Mouse (Mus musculus) lung, adult 2 months (tissue): ENCODE results near the gene Wnt10a.

Source experiments
- CTCF ChIP-seq: fragments of 200-500 bp; IDR thresholded peaks from 2 replicates; pipeline ENCODE4 v1.5.1; 2011; ENCODE audit warnings: mild to moderate bottlenecking, low read length, control low read depth; ENCODE audit not compliant: insufficient read depth
- POLR2A ChIP-seq: fragments of 200-500 bp; IDR thresholded peaks from 2 replicates; pipeline ENCODE4 v1.6.1; 2011; ENCODE audit warnings: low read depth, mild to moderate bottlenecking, control low read depth, low read length, borderline replicate concordance; ENCODE audit errors: extremely low read depth

DNA sequence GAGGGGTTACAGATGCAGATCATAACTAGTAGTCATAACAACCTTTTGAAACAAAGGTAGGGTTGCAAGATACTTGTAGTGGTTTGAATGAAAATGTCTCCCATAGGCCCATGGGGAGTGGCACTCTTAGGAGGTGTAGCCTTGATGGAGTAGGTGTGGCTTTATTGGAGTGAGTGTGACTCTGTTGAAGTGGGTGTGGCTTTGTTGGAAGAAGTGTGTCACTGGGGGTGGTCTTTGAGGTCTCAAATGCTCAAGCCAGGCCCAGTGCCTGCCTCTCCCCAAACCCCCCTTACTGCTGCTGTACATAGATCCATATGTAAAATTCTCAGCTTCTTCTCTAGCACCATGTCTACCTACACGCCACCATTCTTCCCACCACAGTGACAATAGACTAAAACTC lies 27.2 kb downstream of the Wnt10a start:
- no peak for TF ChIP-seq POLR2A
- TF ChIP-seq CTCF, result no peak
